Comparison of ENCODE assay signal across 14 mouse cellular contexts in genomic region chr12:13462397-13462796, GRCm38 (mm10).
A peak's percentile ranks its signal among the peaks of the same experiment; 100 is the strongest.
DNase-seq lines count a peak whose midpoint lies in the region; ATAC-seq lines count a peak whose summit lies in the region.
"Had no signal": no experiment of that assay in that cellular context is flagged by ENCODE, and none has a peak within 500 bp of the region (broad histone marks: within the 10 kb centered on the region; RNA-seq: fewer than 3 reads in every experiment).

No protein-coding gene starts in this region.

- H3K36me3 ChIP-seq in midbrain, embryonic 14.5 days (ENCODE audit: control insufficient read depth, insufficient read depth, low read length) = no peaks in the 10 kb centered on the region
- H3K36me3 ChIP-seq in heart, embryonic 11.5 days (ENCODE audit: control insufficient read depth, insufficient read depth, low read length) = no peaks in the 10 kb centered on the region
- H3K36me3 ChIP-seq: forebrain, embryonic 15.5 days; heart, embryonic 15.5 days had no signal

- DNase-seq in left cerebral cortex, adult 18-20 months (ENCODE audit: low spot score in 2 of 2) = peak; percentile 14 to 50
- DNase-seq in left cerebral cortex, postnatal 10 days (ENCODE audit: extremely low spot score in 1 of 2, low spot score in 2 of 2) = no peak
- DNase-seq in Muller cell, postnatal 12 days (ENCODE audit: inconsistent ontology term) = peak; percentile 67
- DNase-seq in fibroblast of lung, adult 2 months (ENCODE audit: low read depth) = peak; percentile 18
- peak; percentile 5 for DNase-seq in midbrain, embryonic 14.5 days
- no peak for DNase-seq in urinary bladder, adult 2 months (ENCODE audit: low spot score)
- no peak for DNase-seq in gastrocnemius, postnatal 14 days
- DNase-seq: liver; lung, postnatal 14 days; thymus, postnatal 36 days had no signal

- no peaks in the 10 kb centered on the region for H3K4me1 ChIP-seq in midbrain, embryonic 14.5 days (ENCODE audit: control insufficient read depth, insufficient read depth, low read length)
- H3K4me1 ChIP-seq in heart, embryonic 11.5 days (ENCODE audit: control insufficient read depth, insufficient read depth, low read length) = 0 out of 2 replicates have a peak, but pooled peaks cover 2% of the 10 kb centered on the region
- H3K4me1 ChIP-seq: forebrain, embryonic 15.5 days; heart, embryonic 15.5 days; kidney, embryonic 15.5 days had no signal

- H3K27ac ChIP-seq in midbrain, embryonic 14.5 days (replicated peaks; ENCODE audit: low read depth, low read length) = no peak overlapping the region; the same call in 1 of the 2 replicates
- H3K27ac ChIP-seq in heart, embryonic 11.5 days (ENCODE audit: low read depth, low read length) = no peak overlapping the region
- H3K27ac ChIP-seq: forebrain, embryonic 15.5 days; heart, embryonic 15.5 days; kidney, embryonic 15.5 days had no signal

- intact Hi-C loops in left cerebral cortex, postnatal 10 days (cut with DNase I) = no loop called here
- intact Hi-C loops in gastrocnemius, postnatal 14 days (cut with DNase I; ENCODE audit: low total_unique reads) = no loop called here

- H3K27me3 ChIP-seq in midbrain, embryonic 14.5 days (ENCODE audit: control insufficient read depth, insufficient read depth, low read length) = no peaks in the 10 kb centered on the region
- H3K27me3 ChIP-seq in heart, embryonic 11.5 days (ENCODE audit: control insufficient read depth, insufficient read depth, low read length) = no peaks in the 10 kb centered on the region
- H3K27me3 ChIP-seq: forebrain, embryonic 15.5 days; heart, embryonic 15.5 days; kidney, embryonic 15.5 days had no signal

- no peak overlapping the region for H3K9ac ChIP-seq in midbrain, embryonic 14.5 days (replicated peaks; ENCODE audit: low read length)
- H3K9ac ChIP-seq in heart, embryonic 11.5 days (ENCODE audit: low read depth, low read length) = no peak overlapping the region
- H3K9ac ChIP-seq: forebrain, embryonic 15.5 days; heart, embryonic 15.5 days; kidney, embryonic 15.5 days had no signal

- ATAC-seq in midbrain, embryonic 14.5 days (ENCODE audit: low FRiP score, low TSS enrichment) = no peak
- ATAC-seq in heart, embryonic 11.5 days (replicated peaks; ENCODE audit: insufficient number of reproducible peaks, low FRiP score, low TSS enrichment) = no peak
- ATAC-seq: forebrain, embryonic 15.5 days had no signal

- WGBS in midbrain, embryonic 14.5 days = 75% methylated on average over 6 of the region's 6 CpGs
- 91% methylated on average over 6 of the region's 6 CpGs for WGBS in heart, embryonic 11.5 days (ENCODE audit: insufficient replicate concordance)

- no peak overlapping the region for H3K4me2 ChIP-seq in midbrain, embryonic 14.5 days (ENCODE audit: low read length)
- no peak overlapping the region for H3K4me2 ChIP-seq in heart, embryonic 11.5 days
- H3K4me2 ChIP-seq: forebrain, embryonic 15.5 days; heart, embryonic 15.5 days; kidney, embryonic 15.5 days had no signal

- no peaks in the 10 kb centered on the region for H3K9me3 ChIP-seq in midbrain, embryonic 14.5 days (ENCODE audit: control insufficient read depth, low read length)
- no peaks in the 10 kb centered on the region for H3K9me3 ChIP-seq in heart, embryonic 11.5 days (replicated peaks; ENCODE audit: control insufficient read depth, low read length)
- H3K9me3 ChIP-seq: forebrain, embryonic 15.5 days; heart, embryonic 15.5 days; kidney, embryonic 15.5 days had no signal

- no peak overlapping the region for H3K4me3 ChIP-seq in midbrain, embryonic 14.5 days (replicated peaks; ENCODE audit: low read depth, low read length)
- no peak overlapping the region for H3K4me3 ChIP-seq in heart, embryonic 11.5 days (ENCODE audit: low read depth, low read length)
- H3K4me3 ChIP-seq: forebrain, embryonic 15.5 days; heart, embryonic 15.5 days; kidney, embryonic 15.5 days had no signal

Comparison
In these comparisons a context has a peak if more than half of its experiments do, and no peak if none do; other contexts are left out.
1. DNase-seq: peak in left cerebral cortex, adult 18-20 months (2 of 2), Muller cell, postnatal 12 days (single experiment), fibroblast of lung, adult 2 months (single experiment) and midbrain, embryonic 14.5 days (single experiment); none in left cerebral cortex, postnatal 10 days (0 of 2), urinary bladder, adult 2 months (single experiment) and gastrocnemius, postnatal 14 days (single experiment).